Mouse (Mus musculus) right cerebral cortex, postnatal 10 days (tissue): ENCODE measurements around the gene Cry1.

Source experiments
- DNase-seq, 2 experiments: peaks; one replicate each; pipeline ENCODE4 v3.0.0; 2021; ENCODE audit warnings: low spot score in 2 of 2

Gene Cry1

DNA sequence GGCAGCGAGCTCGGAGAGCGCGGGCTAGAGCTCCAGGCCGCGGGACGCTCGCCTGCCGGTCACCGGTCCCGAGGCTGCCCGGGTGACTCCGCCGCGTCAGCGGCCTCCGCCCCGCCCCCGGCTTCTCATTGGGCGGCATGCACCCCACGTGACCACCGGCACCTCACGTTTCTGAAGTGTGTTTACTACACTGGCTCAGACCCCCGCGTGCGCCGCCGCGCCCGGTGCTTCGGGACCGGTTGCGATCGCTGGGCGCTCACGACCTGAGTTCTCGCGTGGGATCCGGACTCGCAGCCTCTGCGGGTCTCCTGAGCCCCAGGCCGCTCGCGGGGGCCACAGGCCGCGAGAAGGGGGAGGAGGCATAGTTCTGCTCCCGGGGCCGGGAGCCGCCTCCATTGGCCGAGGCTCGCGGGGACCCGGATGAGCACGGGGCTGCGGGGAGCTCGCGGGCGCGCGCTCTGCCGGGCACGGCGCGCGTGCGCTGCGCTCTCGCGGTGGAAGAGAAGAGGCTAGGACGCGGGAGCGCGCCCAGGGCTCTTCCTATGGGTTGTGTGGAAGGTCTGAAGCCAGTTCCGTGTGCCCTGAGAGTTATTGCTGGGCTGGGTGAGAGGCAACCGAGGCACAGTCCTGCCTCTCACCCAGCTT is at the start of gene Cry1:
Gene Cry1 (minus strand): TSS at position 101 of the 645 bp plus-strand sequence.
- peak; percentile 97 to 98 for DNase-seq

- peak in 1 of 2 experiments; percentile 32 for DNase-seq
These were observed 36.8 kb upstream of the Cry1 start for GRCm38 (mm10) chr10:85221771-85222050.

GRCm38 (mm10) chr10:85220918-85221770 is 36.3 kb upstream of the Cry1 start:
- DNase-seq, result peak; percentile 87 to 94

DNA sequence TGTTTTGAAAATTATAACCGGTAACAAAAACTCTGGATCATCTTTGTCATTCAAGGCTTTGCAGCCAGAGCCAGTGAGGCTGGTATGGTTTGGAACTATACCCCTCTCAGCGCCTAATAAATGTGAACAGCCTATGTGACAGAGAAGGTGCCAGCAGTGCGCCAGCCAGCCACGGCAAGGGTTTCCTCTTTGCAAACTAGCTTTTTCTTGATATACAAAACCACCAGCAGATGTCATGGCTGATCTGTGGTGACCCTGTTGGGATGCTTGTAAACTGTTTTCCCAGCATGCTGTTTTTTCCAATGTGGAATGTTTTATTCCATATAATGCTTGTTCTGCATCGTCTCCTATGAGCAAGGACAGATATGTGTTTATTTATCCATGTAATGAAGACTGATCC is 30.0 kb upstream of the Cry1 start:
- peak; percentile 39 to 40 for DNase-seq

DNA sequence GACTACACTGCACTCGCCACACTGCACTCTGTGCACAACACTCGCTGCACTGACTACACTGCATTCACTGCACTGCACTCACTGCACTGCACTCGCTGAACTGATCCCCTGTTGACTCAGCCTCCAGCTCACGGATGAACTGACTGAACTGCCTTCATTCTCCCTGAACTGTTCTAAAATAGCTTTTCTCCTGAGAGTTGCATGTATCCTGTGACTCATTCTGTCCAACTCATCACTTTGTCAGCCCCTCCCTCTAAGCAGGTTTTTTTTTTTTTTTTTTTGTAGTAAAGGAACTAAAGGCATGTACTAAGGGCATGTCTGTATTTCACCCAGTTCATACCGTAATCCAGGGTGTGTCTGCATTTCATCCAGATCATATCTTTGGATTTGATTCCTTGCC is 26.8 kb upstream of the Cry1 start:
- DNase-seq, result no peak

DNA sequence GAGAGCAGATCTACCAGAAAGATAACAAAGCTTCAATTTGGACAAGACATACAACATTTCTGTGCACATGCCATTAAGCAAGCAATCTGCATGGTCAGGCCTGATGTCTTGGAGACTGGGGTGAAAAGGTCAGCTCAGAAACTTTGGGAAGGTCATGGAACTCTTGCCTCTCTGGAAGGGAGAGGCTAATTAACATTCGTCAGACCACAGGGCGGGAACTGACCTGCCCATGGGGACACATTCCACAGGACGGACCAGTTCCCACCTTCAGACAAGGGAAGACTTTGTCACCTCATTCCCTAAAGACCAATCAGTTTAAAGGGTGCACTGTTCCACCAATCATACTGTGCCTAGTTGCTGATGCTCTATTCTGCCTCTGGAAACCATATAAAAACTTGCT is 25.3 kb upstream of the Cry1 start:
- DNase-seq, result no peak

DNA sequence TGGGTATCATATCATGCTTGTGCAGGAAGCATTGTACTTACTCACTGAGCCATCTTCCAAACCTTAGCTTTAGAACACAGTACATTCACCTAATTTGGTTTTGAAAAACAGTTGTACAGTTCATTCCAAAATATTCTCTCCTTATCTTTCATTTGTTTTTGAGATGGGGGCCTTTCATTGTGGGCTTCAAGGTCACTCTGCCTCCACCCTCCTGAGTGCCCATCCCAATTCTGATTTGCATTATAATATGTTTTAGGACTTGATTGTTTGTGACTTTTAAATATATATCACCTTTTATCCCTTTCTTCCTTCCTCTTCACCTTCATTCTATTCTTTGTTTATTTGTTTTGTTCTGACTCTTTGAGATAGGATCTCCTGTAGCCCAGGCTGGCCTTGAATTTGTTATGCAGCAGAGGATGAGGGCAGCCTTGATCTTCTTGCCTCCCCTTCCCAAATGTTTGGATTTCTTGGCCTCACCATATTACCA is 24.3 kb upstream of the Cry1 start:
- DNase-seq, result no peak

GRCm38 (mm10) chr10:85205316-85205715 is 20.5 kb upstream of the Cry1 start:
- no peak for DNase-seq

- peak in 1 of 2 experiments; percentile 20 for DNase-seq
These were observed 19.5 kb upstream of the Cry1 start for GRCm38 (mm10) chr10:85204255-85204855.

- no peak for DNase-seq
These were observed 9.7 kb upstream of the Cry1 start for GRCm38 (mm10) chr10:85194528-85194927.

DNA sequence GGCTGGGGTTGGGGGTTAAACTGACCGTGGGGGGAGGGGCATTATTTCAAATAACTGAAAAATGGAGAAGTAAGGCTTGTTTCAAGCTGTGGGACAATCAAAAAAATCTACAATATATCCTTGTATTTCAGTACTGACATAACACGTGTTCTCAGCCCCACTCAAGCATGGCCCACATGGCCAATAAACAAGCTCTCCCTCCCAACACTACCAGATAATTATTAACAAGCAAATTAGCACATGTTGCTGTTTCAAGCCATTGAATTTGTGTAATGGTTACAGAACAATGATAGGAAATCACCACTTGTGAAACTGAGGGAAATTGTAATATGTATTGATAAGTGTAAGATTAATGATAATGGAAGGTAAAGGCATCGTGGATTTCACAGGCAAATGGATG is 8.5 kb upstream of the Cry1 start:
- DNase-seq, result no peak

- no peak for DNase-seq
These were observed 5.8 kb upstream of the Cry1 start for GRCm38 (mm10) chr10:85190652-85191051.

DNA sequence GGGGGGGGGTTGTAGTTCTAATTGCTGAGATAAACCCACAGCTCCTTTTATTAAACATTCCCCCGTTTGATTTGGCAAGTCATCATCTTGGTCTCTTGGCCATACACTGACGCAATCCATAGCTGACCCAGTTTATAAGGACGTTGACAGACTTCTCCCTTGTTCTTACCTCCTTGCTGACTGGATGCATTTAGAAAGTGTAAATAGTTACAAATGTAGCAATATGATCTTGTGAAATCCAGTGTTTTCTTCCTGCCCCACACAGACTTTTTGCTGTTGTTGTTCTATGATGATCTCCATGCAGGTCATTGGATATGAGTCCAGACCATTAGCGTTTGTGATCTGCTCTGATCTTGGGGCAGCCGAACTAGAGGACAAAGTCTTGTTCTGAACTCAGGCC is 5.1 kb upstream of the Cry1 start:
- DNase-seq, result no peak

GRCm38 (mm10) chr10:85186499-85186794 is 1.6 kb upstream of the Cry1 start:
- DNase-seq, result no peak

- DNase-seq, result no peak
These were observed 1.0 kb upstream of the Cry1 start for GRCm38 (mm10) chr10:85185639-85186498.

DNA sequence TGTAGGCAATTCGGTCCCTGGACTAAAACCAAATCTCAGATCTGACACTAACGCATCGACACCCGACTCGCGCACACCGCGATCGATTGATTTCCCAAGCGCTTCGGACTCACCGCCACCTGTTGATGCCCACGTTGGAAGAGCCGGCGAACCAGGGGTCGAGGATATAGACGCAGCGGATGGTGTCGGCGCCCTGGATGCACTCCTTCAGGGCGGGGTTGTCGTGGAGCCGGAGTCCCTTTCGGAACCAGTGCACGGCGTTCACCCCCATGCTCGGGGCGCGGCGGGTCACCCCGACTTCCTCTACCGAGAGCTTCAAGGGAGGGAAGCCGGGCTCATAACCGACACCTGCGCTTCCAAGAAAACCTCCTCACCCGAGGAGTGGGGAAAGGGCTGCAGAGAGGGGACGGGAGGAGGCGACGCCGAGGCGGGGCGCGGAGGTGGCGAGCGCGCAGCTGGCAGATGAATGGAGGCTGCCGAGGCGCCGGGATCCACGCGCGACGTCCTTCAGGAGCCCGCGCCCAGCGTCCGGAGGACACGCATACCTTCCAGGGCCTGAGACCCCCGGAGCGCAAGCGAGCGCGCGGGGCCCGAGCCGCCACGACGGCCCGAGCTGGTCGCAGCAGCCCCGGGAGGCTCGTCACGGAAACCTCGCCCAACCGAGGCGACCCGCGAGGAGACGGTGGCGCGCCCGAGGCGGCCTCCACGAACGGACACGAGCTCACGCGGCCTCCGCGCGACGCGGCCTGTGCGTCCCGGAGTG is 482 bp downstream of the Cry1 start:
- DNase-seq, result peak; percentile 60 to 61

GRCm38 (mm10) chr10:85183619-85184018 is 1.2 kb downstream of the Cry1 start:
- DNase-seq, result peak in 1 of 2 experiments; percentile 60

DNA sequence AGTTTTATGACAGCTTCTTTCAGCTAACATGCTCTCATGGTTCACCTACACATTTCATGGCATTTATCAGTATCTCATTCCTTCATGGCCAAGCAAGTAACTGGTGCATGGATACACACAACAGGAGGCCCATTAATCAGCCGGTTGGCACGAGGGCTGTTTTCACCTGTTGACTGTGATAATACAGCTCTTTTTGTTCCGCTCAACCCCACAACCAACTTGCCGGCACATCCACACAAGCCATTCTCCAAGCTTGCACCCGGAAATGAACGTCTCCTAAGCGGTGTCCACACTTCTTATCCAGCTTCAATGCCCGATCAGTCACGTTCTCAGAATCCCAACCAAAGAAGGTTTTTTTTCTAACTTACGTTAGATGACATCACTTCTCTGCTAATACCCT is 2.1 kb downstream of the Cry1 start:
- no peak for DNase-seq

- DNase-seq, result no peak
These were observed 8.2 kb downstream of the Cry1 start for GRCm38 (mm10) chr10:85176640-85177039.

DNA sequence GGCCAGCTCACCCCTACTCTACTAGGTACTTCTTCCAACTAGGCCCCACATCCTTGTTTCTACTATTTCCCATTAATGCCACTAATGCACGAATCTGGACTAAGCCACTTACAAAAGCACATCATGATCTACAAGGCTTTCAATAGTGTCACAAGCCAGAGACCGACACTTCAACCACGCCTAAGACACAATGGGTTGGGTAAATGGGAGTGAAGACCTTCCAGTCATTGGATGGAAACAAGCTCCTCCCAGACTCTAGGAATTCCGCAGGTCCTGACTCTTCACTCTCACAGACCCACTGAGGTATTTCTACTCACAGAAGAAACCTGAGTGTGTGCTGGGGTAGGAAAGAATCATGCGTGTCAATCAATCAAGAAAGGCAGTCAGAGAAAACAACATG is 19.6 kb downstream of the Cry1 start:
- DNase-seq, result no peak

- no peak for DNase-seq
These were observed 20.1 kb downstream of the Cry1 start for GRCm38 (mm10) chr10:85164791-85165190.
